Mouse (Mus musculus): ENCODE results near the gene Orc3. TPM values are rescaled to one million over a fixed set of nuclear protein-coding genes. Genes with fewer than 3 reads are reported as not detected.

Orc3 gene
- 79.7 and 83.5 TPM in 2 replicates for polyA plus RNA-seq (2015; fragmentation: Nextera tagmentation; extraction: Ambion mirVana)

DNA sequence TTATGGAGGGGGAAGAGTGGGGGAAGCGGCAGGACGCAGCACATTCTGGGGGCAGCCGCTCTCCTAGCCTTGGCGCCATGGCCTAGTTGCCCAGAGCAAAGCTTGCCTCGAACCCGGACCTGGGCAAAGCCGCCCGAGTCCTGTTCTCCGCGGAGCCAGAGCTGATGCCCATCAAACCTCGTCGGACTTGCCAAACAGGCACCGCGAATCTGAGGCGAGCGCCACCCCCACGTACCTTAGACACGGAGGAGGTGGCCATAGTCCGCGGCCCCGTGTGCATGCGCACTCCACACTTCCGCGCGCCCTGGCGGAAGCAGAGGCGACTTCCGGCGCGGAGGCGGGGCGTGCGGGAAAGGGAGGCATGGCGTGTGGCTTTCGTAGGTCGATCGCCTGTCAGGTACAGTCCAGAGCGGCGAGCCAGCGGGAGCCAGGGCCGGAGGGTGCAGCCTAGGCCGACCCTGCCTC, at the start of gene Orc3, which contains the start of gene Rars2:
TSS of gene Orc3 (minus strand) at position 315 of the 465 bp plus-strand sequence.
TSS of gene Rars2 (plus strand) at position 328 of the 465 bp plus-strand sequence.
- Histone ChIP-seq H3K9me3 (no peaks in the 10 kb centered on the region), H3K27ac (peak within 1 kb of the TSS; percentile 92), H3K4me3 (peak within 1 kb of the TSS; percentile 90), H3K27me3 (replicated peaks) (no peaks in the 10 kb centered on the region), H3K4me1 (peaks cover 27% of the 10 kb centered on the region), H3K9ac (peak within 1 kb of the TSS; percentile 95), H3K4me2 (peak within 1 kb of the TSS; percentile 92), H3K36me3 (replicated peaks) (no peaks in the 10 kb centered on the region)
- ATAC-seq (replicated peaks): peak; percentile 99
- WGBS: under 1% methylated on average over 42 of the region's 42 CpGs

GRCm38 (mm10) chr4:34661927-34662326, 47.2 kb upstream of the Orc3 start:
- no peaks in the 10 kb centered on the region for H3K27me3 ChIP-seq (replicated peaks)
- peaks cover 50% of the 10 kb centered on the region for H3K36me3 ChIP-seq (replicated peaks)
- no peak overlapping the region for H3K4me3 ChIP-seq
- WGBS: 93% methylated on average over 6 of the region's 6 CpGs
- no peak for ATAC-seq (replicated peaks)
- H3K9me3 ChIP-seq: no peaks in the 10 kb centered on the region
- H3K27ac ChIP-seq: no peak overlapping the region
- no peak overlapping the region for H3K9ac ChIP-seq
- H3K4me1 ChIP-seq: no peaks in the 10 kb centered on the region
- H3K4me2 ChIP-seq: no peak overlapping the region

DNA sequence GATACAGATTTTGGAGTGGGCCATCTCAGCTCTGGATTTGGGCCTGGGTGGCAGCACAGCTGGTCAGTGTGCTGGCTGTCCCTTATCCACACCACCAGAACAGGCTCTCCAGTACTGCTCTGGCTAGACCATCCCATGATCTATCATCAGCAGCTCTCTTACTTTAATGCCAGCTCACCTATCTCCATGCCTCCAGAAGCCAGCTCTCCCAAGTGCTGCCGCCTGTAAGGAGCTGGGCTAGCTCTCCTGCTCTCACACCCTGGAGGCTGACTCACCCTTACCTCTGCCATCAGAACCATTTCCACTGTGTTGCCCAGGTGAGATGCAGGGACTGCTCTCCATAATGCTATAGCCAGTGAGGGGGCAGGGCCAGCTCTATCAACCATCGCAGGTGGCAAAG, 46.8 kb upstream of the Orc3 start:
- ATAC-seq (replicated peaks): no peak
- no peaks in the 10 kb centered on the region for H3K9me3 ChIP-seq
- no peak overlapping the region for H3K4me3 ChIP-seq
- H3K4me1 ChIP-seq: no peaks in the 10 kb centered on the region
- WGBS: 86% methylated on average over 2 of the region's 2 CpGs
- H3K27ac ChIP-seq: no peak overlapping the region
- H3K9ac ChIP-seq: no peak overlapping the region
- no peaks in the 10 kb centered on the region for H3K27me3 ChIP-seq (replicated peaks)
- H3K4me2 ChIP-seq: no peak overlapping the region
- H3K36me3 ChIP-seq (replicated peaks): peaks cover 48% of the 10 kb centered on the region

GRCm38 (mm10) chr4:34659012-34659411, 44.3 kb upstream of the Orc3 start:
- 95% methylated on average over 2 of the region's 2 CpGs for WGBS
- H3K27ac ChIP-seq: no peak overlapping the region
- no peak overlapping the region for H3K4me2 ChIP-seq
- no peak overlapping the region for H3K4me3 ChIP-seq
- H3K9me3 ChIP-seq: no peaks in the 10 kb centered on the region
- no peaks in the 10 kb centered on the region for H3K4me1 ChIP-seq
- H3K36me3 ChIP-seq (replicated peaks): peaks cover 49% of the 10 kb centered on the region
- no peaks in the 10 kb centered on the region for H3K27me3 ChIP-seq (replicated peaks)
- no peak overlapping the region for H3K9ac ChIP-seq
- ATAC-seq (replicated peaks): no peak

DNA sequence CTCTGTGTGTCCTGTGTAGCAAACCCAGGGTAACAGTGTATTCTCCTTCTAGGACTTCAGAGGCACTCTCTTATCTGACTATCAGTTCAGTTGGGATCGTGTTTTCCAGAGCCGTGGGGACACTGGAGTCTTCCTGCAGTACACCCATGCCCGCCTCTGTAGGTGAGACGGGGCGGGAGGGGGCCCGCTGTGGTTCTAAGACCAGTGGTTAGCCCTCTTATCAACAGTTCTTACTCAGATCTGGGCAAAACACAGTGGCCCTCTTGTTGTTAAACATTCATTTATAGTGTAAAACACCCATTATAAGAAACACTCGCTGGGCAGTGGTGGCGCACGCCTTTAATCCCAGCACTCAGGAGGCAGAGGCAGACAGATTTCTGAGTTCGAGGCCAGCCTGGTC, 41.4 kb upstream of the Orc3 start:
- peaks cover 41% of the 10 kb centered on the region for H3K36me3 ChIP-seq (replicated peaks)
- H3K4me3 ChIP-seq: no peak overlapping the region
- WGBS: 93% methylated on average over 10 of the region's 10 CpGs
- no peak overlapping the region for H3K4me2 ChIP-seq
- H3K9ac ChIP-seq: no peak overlapping the region
- H3K9me3 ChIP-seq: no peaks in the 10 kb centered on the region
- ATAC-seq (replicated peaks): no peak
- H3K27me3 ChIP-seq (replicated peaks): no peaks in the 10 kb centered on the region
- no peaks in the 10 kb centered on the region for H3K4me1 ChIP-seq
- no peak overlapping the region for H3K27ac ChIP-seq

GRCm38 (mm10) chr4:34653179-34653578, 38.4 kb upstream of the Orc3 start:
- H3K9me3 ChIP-seq: no peaks in the 10 kb centered on the region
- H3K27ac ChIP-seq: no peak overlapping the region
- WGBS: 95% methylated on average over 7 of the region's 7 CpGs
- no peaks in the 10 kb centered on the region for H3K27me3 ChIP-seq (replicated peaks)
- no peak overlapping the region for H3K4me2 ChIP-seq
- no peak for ATAC-seq (replicated peaks)
- H3K4me1 ChIP-seq: no peaks in the 10 kb centered on the region
- peaks cover 28% of the 10 kb centered on the region; the same call in 1 of the 2 replicates for H3K36me3 ChIP-seq (replicated peaks)
- no peak overlapping the region for H3K9ac ChIP-seq
- no peak overlapping the region for H3K4me3 ChIP-seq

GRCm38 (mm10) chr4:34644779-34645178, 30.0 kb upstream of the Orc3 start:
- Histone ChIP-seq H3K27me3 (replicated peaks) (no peaks in the 10 kb centered on the region), H3K36me3 (replicated peaks) (peaks cover 35% of the 10 kb centered on the region), H3K9ac (no peak overlapping the region), H3K4me1 (no peaks in the 10 kb centered on the region), H3K4me2 (no peak overlapping the region), H3K4me3 (no peak overlapping the region), H3K27ac (no peak overlapping the region), H3K9me3 (no peaks in the 10 kb centered on the region)
- no peak for ATAC-seq (replicated peaks)

DNA sequence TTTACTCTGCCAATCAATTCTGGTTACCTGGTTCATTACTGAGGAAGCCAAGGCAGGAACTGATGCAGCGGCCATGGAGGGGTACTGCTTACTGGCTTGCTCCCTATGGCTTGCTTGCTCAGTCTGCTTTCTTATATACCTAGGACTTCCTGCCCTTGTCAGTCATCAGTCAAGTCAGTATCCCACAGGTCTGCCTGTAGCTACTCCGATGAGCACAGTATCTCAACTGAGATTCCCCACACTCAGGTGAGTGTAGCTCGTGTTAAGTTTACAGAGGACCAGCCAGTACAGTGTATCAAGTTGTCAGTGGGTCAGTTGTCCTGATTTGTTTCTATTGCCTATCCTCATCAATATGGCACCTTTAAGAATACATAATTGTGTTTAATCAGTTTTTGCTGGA, 26.0 kb upstream of the Orc3 start:
- Histone ChIP-seq H3K4me1 (no peaks in the 10 kb centered on the region), H3K27ac (no peak overlapping the region), H3K4me2 (no peak overlapping the region), H3K9me3 (no peaks in the 10 kb centered on the region), H3K9ac (no peak overlapping the region), H3K36me3 (replicated peaks) (peaks cover 23% of the 10 kb centered on the region), H3K27me3 (replicated peaks) (no peaks in the 10 kb centered on the region), H3K4me3 (no peak overlapping the region)
- no peak for ATAC-seq (replicated peaks)
- 98% methylated on average over 3 of the region's 3 CpGs for WGBS

DNA sequence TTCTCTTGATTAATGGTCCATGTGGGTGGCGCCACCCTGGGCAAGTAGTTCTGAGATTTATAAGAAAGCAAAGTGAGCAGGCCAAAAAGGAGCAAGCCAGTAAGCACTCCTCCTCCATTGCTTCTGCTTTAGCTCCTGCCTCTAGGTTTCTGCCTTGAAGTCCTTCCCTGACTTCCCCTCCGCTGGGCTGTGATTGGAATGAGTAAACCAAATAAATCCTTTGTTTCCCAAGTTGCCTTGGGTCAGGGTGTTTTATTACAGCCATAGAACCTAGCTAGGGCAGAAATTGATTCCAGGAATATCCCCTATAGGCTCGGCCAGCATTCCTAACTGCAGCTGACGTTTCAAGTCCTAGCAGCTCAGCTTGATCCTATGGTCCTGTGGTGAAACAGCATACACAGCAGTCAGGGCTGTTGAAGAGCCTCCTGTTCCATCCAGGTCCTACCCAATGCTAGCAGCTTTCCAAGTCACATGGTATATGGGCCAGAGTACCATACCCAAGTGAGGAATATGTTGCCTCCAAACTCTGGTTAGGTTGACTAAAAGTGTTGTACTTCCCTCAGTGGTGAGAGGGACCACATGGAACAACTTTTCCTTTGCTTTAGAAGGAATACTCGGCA, 25.1 kb upstream of the Orc3 start:
- H3K9ac ChIP-seq: no peak overlapping the region
- no peaks in the 10 kb centered on the region for H3K4me1 ChIP-seq
- H3K27me3 ChIP-seq (replicated peaks): no peaks in the 10 kb centered on the region
- H3K4me3 ChIP-seq: no peak overlapping the region
- no peaks in the 10 kb centered on the region for H3K9me3 ChIP-seq
- WGBS: 94% methylated on average over 5 of the region's 5 CpGs
- H3K36me3 ChIP-seq (replicated peaks): peaks cover 25% of the 10 kb centered on the region
- H3K27ac ChIP-seq: no peak overlapping the region
- H3K4me2 ChIP-seq: no peak overlapping the region
- no peak for ATAC-seq (replicated peaks)

DNA sequence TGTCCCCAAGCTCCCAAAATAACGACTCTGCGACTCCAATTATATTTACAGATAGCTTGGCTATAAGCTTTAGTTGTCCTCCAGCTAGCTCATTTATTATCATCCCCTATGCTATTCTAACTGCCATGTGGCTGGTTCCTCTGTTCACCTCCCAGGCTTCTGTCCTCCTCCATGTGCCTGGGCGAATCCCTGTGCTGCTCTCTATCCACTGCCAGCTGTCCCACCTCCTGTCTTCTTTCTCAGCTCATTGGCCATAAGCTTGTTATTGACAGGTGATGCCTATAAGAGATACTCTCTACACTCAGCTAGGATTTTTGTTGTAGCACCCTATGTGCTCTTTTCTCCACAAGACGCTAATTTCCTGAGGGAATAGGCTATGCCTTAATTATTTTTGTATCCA, 23.1 kb upstream of the Orc3 start:
- WGBS: 92% methylated on average over 4 of the region's 4 CpGs

GRCm38 (mm10) chr4:34637386-34637785, 22.6 kb upstream of the Orc3 start:
- ATAC-seq (replicated peaks): no peak
- no peaks in the 10 kb centered on the region for H3K27me3 ChIP-seq (replicated peaks)
- H3K27ac ChIP-seq: no peak overlapping the region
- no peak overlapping the region for H3K9ac ChIP-seq
- H3K4me2 ChIP-seq: no peak overlapping the region
- WGBS: 94% methylated on average over 7 of the region's 7 CpGs
- no peaks in the 10 kb centered on the region for H3K4me1 ChIP-seq
- no peaks in the 10 kb centered on the region for H3K9me3 ChIP-seq
- no peak overlapping the region for H3K4me3 ChIP-seq
- peaks cover 20% of the 10 kb centered on the region for H3K36me3 ChIP-seq (replicated peaks)

More for the DNA sequence above, 23.1 kb upstream of the Orc3 start:
- H3K4me2 ChIP-seq: no peak overlapping the region
- H3K36me3 ChIP-seq (replicated peaks): peaks cover 25% of the 10 kb centered on the region
- H3K4me1 ChIP-seq: no peaks in the 10 kb centered on the region
- no peak overlapping the region for H3K9ac ChIP-seq
- no peak overlapping the region for H3K4me3 ChIP-seq
- H3K27ac ChIP-seq: no peak overlapping the region
- no peaks in the 10 kb centered on the region for H3K9me3 ChIP-seq
- H3K27me3 ChIP-seq (replicated peaks): no peaks in the 10 kb centered on the region
- no peak for ATAC-seq (replicated peaks)

- Histone ChIP-seq H3K27me3 (replicated peaks) (no peaks in the 10 kb centered on the region), H3K4me3 (no peak overlapping the region), H3K4me1 (no peaks in the 10 kb centered on the region), H3K27ac (no peak overlapping the region), H3K36me3 (replicated peaks) (peaks cover 18% of the 10 kb centered on the region), H3K9me3 (no peaks in the 10 kb centered on the region), H3K9ac (no peak overlapping the region), H3K4me2 (no peak overlapping the region)
- ATAC-seq (replicated peaks): no peak
- WGBS: 85% methylated on average over 5 of the region's 5 CpGs
Observed at GRCm38 (mm10) chr4:34636036-34636435, 21.3 kb upstream of the Orc3 start.

DNA sequence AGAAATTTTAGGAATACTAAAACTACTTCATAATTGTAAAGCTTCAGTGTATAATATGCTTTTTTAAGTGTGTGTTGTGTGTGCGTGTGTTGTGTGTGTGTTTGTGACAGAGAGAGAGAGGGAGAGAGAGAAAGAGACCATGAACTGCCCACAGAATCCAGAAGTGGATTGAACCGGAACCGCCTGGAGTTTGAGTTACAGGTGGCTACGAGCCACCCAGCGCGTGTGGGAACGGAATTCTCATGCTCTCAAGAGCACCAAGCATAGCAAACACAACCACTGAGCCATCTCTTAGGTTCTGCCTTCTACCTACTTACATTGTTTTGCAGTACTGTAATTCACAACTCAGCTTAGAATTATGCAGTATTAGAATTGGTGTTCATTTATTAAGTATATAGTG, 19.4 kb upstream of the Orc3 start:
- H3K9me3 ChIP-seq: no peaks in the 10 kb centered on the region
- no peak overlapping the region for H3K27ac ChIP-seq
- no peak overlapping the region for H3K4me2 ChIP-seq
- H3K36me3 ChIP-seq (replicated peaks): peaks cover 11% of the 10 kb centered on the region; the same call in 1 of the 2 replicates
- 98% methylated on average over 7 of the region's 7 CpGs for WGBS
- H3K4me3 ChIP-seq: no peak overlapping the region
- H3K9ac ChIP-seq: no peak overlapping the region
- no peaks in the 10 kb centered on the region for H3K27me3 ChIP-seq (replicated peaks)
- no peak for ATAC-seq (replicated peaks)
- H3K4me1 ChIP-seq: no peaks in the 10 kb centered on the region

All from midbrain, embryonic 15.5 days (tissue).